8 mouse cellular contexts compared by ENCODE assay signal in the genomic region with DNA sequence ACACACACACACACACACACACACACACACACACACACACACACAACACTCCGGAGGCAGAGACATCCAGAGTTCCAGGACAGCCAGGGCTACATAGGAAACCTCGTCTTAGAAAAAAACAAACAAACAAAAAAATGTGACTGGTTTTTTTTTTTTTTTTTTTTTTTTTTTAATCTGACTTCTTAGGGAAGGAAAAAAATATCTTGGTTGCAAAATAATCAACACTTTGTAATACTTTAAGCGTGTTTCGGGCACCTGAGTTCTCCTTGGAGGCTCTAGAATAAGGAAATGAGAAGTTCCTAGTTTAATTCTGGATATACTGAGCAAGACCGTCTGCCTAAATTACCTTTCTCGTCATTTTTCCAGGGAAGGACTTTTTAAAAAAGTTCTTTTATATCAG. TPM values are rescaled to one million over a fixed set of nuclear protein-coding genes. Genes with fewer than 3 reads are reported as not detected.
DNase-seq lines count a peak whose midpoint lies in the region; ATAC-seq and TF ChIP-seq lines count a peak whose summit lies in the region.

No protein-coding gene starts in this region.

- WGBS in lung, postnatal 0 days = 23% methylated on average over 6 of the region's 6 CpGs
- WGBS in forebrain, embryonic 13.5 days = 50% methylated on average over 6 of the region's 6 CpGs
- WGBS in limb, embryonic 13.5 days = 49% methylated on average over 6 of the region's 6 CpGs
- WGBS in stomach, embryonic 14.5 days = 41% methylated on average over 6 of the region's 6 CpGs

- ATAC-seq in lung, postnatal 0 days = no peak
- peak; percentile 11; the same call in 1 of the 2 replicates for ATAC-seq in forebrain, embryonic 13.5 days
- ATAC-seq in limb, embryonic 13.5 days (ENCODE audit: low FRiP score, low read depth) = no peak
- ATAC-seq in stomach, embryonic 14.5 days (ENCODE audit: insufficient number of reproducible peaks, insufficient read depth, low FRiP score, low read depth) = no peak
- ATAC-seq in frontal cortex, adult (ENCODE audit: low TSS enrichment) = no peak

- H3K9me3 ChIP-seq in lung, postnatal 0 days (ENCODE audit: low read length) = no peaks in the 10 kb centered on the region
- no peaks in the 10 kb centered on the region for H3K9me3 ChIP-seq in forebrain, embryonic 13.5 days (replicated peaks)
- no peaks in the 10 kb centered on the region for H3K9me3 ChIP-seq in limb, embryonic 13.5 days
- no peaks in the 10 kb centered on the region for H3K9me3 ChIP-seq in stomach, embryonic 14.5 days (ENCODE audit: control insufficient read depth, low read depth, low read length)

- no peaks in the 10 kb centered on the region for H3K36me3 ChIP-seq in lung, postnatal 0 days (ENCODE audit: insufficient read depth, low read length)
- H3K36me3 ChIP-seq in forebrain, embryonic 13.5 days (ENCODE audit: poor library complexity, severe bottlenecking) = no peaks in the 10 kb centered on the region
- H3K36me3 ChIP-seq in limb, embryonic 13.5 days = no peaks in the 10 kb centered on the region; the same call in 1 of the 2 replicates
- H3K36me3 ChIP-seq in stomach, embryonic 14.5 days (ENCODE audit: control insufficient read depth, insufficient read depth, low read length) = no peaks in the 10 kb centered on the region

- no peak overlapping the region for H3K27ac ChIP-seq in lung, postnatal 0 days (ENCODE audit: low read length)
- no peak overlapping the region for H3K27ac ChIP-seq in forebrain, embryonic 13.5 days
- H3K27ac ChIP-seq in limb, embryonic 13.5 days = no peak overlapping the region
- no peak overlapping the region for H3K27ac ChIP-seq in stomach, embryonic 14.5 days (ENCODE audit: low read length)

- no peak overlapping the region for H3K9ac ChIP-seq in lung, postnatal 0 days (replicated peaks; ENCODE audit: low read depth)
- no peak overlapping the region for H3K9ac ChIP-seq in forebrain, embryonic 13.5 days
- H3K9ac ChIP-seq in limb, embryonic 13.5 days = no peak overlapping the region
- H3K9ac ChIP-seq in stomach, embryonic 14.5 days (replicated peaks; ENCODE audit: low read depth, low read length) = no peak overlapping the region

- peak overlapping the region; percentile 72 for H3K4me2 ChIP-seq in lung, postnatal 0 days (replicated peaks; ENCODE audit: low read depth, low read length)
- peak overlapping the region; percentile 81 for H3K4me2 ChIP-seq in forebrain, embryonic 13.5 days
- peak overlapping the region; percentile 82 for H3K4me2 ChIP-seq in limb, embryonic 13.5 days (replicated peaks)
- H3K4me2 ChIP-seq in stomach, embryonic 14.5 days (replicated peaks; ENCODE audit: low read depth, low read length) = peak overlapping the region; percentile 39

- DNase-seq in lung, postnatal 0 days (ENCODE audit: low spot score) = no peak
- no peak for DNase-seq in lung, postnatal 25 days (ENCODE audit: low spot score)
- DNase-seq in cerebellum, adult 11 months = no peak
- no peak for DNase-seq in gastrocnemius, postnatal 25 days

- no peak for TF ChIP-seq CTCF in lung, postnatal 0 days (IDR thresholded peaks at IDR 0.05)

- no peak for TF ChIP-seq EP300 in lung, postnatal 0 days (IDR thresholded peaks at IDR 0.05)

- H3K4me1 ChIP-seq in lung, postnatal 0 days (ENCODE audit: insufficient read depth, low read depth, low read length) = peaks cover 5% of the 10 kb centered on the region; the same call in 1 of the 2 replicates
- H3K4me1 ChIP-seq in forebrain, embryonic 13.5 days = peaks cover 10% of the 10 kb centered on the region
- peaks cover 9% of the 10 kb centered on the region for H3K4me1 ChIP-seq in limb, embryonic 13.5 days
- H3K4me1 ChIP-seq in stomach, embryonic 14.5 days (ENCODE audit: control insufficient read depth, insufficient read depth, low read length) = no peaks in the 10 kb centered on the region

- H3K27me3 ChIP-seq in lung, postnatal 0 days (replicated peaks; ENCODE audit: insufficient read depth, low read length) = no peaks in the 10 kb centered on the region
- no peaks in the 10 kb centered on the region for H3K27me3 ChIP-seq in forebrain, embryonic 13.5 days
- no peaks in the 10 kb centered on the region for H3K27me3 ChIP-seq in limb, embryonic 13.5 days
- H3K27me3 ChIP-seq in stomach, embryonic 14.5 days (ENCODE audit: control insufficient read depth, insufficient read depth, low read length) = no peaks in the 10 kb centered on the region

- peak overlapping the region; percentile 75; the same call in 1 of the 2 replicates for H3K4me3 ChIP-seq in lung, postnatal 0 days (ENCODE audit: low read depth, low read length)
- peak overlapping the region; percentile 80 for H3K4me3 ChIP-seq in forebrain, embryonic 13.5 days
- peak overlapping the region; percentile 79 for H3K4me3 ChIP-seq in limb, embryonic 13.5 days
- H3K4me3 ChIP-seq in stomach, embryonic 14.5 days (ENCODE audit: low read depth, low read length) = peak overlapping the region; percentile 62

RNA-seq across cellular contexts. Expression of a gene that starts 0.5 kb away (rescaled TPM):
- polyA plus RNA-seq in lung, postnatal 0 days (2015; fragmentation: Nextera tagmentation; extraction: Ambion mirVana) = 3.1 and 4.5 TPM in 2 replicates
- 9.2 and 11.0 TPM in 2 replicates for polyA plus RNA-seq in forebrain, embryonic 13.5 days (2015; fragmentation: Nextera tagmentation; extraction: Ambion mirVana)
- polyA plus RNA-seq in limb, embryonic 13.5 days (2015; fragmentation: Nextera tagmentation; extraction: Ambion mirVana) = 6.1 and 7.8 TPM in 2 replicates
- 3.8 and 5.7 TPM in 2 replicates for polyA plus RNA-seq in stomach, embryonic 14.5 days (2014; fragmentation: Nextera tagmentation; extraction: Ambion mirVana)
- 1 to 10 TPM; 6.9 to 7.2 TPM for total RNA-seq in gastrocnemius, postnatal 25 days (2021)

RNA-seq across cellular contexts. Expression of a gene that starts 13.2 kb away (rescaled TPM):
- polyA plus RNA-seq in lung, postnatal 0 days (2015; fragmentation: Nextera tagmentation; extraction: Ambion mirVana) = 1.1 and 1.3 TPM in 2 replicates
- polyA plus RNA-seq in forebrain, embryonic 13.5 days (2015; fragmentation: Nextera tagmentation; extraction: Ambion mirVana) = 0.84 and 0.99 TPM in 2 replicates
- 1.1 and 1.3 TPM in 2 replicates for polyA plus RNA-seq in limb, embryonic 13.5 days (2015; fragmentation: Nextera tagmentation; extraction: Ambion mirVana)
- polyA plus RNA-seq in stomach, embryonic 14.5 days (2014; fragmentation: Nextera tagmentation; extraction: Ambion mirVana) = 1.7 and 2.5 TPM in 2 replicates
- 1 to 10 TPM; 1.5 to 1.6 TPM for total RNA-seq in gastrocnemius, postnatal 25 days (2021)

RNA-seq across cellular contexts. Expression of a gene that starts 34.6 kb away (rescaled TPM):
- polyA plus RNA-seq in lung, postnatal 0 days (2015; fragmentation: Nextera tagmentation; extraction: Ambion mirVana) = 1.9 and 2.9 TPM in 2 replicates
- polyA plus RNA-seq in forebrain, embryonic 13.5 days (2015; fragmentation: Nextera tagmentation; extraction: Ambion mirVana) = 3.6 and 4.3 TPM in 2 replicates
- 1.0 and 1.4 TPM in 2 replicates for polyA plus RNA-seq in limb, embryonic 13.5 days (2015; fragmentation: Nextera tagmentation; extraction: Ambion mirVana)
- polyA plus RNA-seq in stomach, embryonic 14.5 days (2014; fragmentation: Nextera tagmentation; extraction: Ambion mirVana) = 0.45 and 0.90 TPM in 2 replicates
- under 1 TPM; 0.10 to 0.24 TPM for total RNA-seq in gastrocnemius, postnatal 25 days (2021)

RNA-seq across cellular contexts. Expression of a gene that starts 44.6 kb away (rescaled TPM):
- not detected in 2 replicates for polyA plus RNA-seq in lung, postnatal 0 days (2015; fragmentation: Nextera tagmentation; extraction: Ambion mirVana)
- not detected in 2 replicates for polyA plus RNA-seq in forebrain, embryonic 13.5 days (2015; fragmentation: Nextera tagmentation; extraction: Ambion mirVana)
- not detected in 2 replicates for polyA plus RNA-seq in limb, embryonic 13.5 days (2015; fragmentation: Nextera tagmentation; extraction: Ambion mirVana)
- not detected in 2 replicates for polyA plus RNA-seq in stomach, embryonic 14.5 days (2014; fragmentation: Nextera tagmentation; extraction: Ambion mirVana)
- not detected for total RNA-seq in gastrocnemius, postnatal 25 days (2021)
